Mouse (Mus musculus): ENCODE data around the gene Rslcan18.

Rslcan18 gene

GRCm38 (mm10) chr13:67060161-67060785, 55.8 kb downstream of the Rslcan18 start:
- in situ Hi-C loops (cut with MboI; ENCODE audit: low pct_unique_long_range_greater_than_20kb in 1 of 2, low sequenced_read_pairs in 2 of 2, unreplicated experiment in 1 of 2) = no loop called here
